Mouse (Mus musculus) heart, adult 2 months (tissue): ENCODE measurements at regions not wholly inside any gene's neighbourhood (a gene's known extent, or its start where the extent isn't known, plus 50 kb on each side); places are given as distances from the start of the nearest gene placed in this dataset.

ENCODE experiments used
- DNase-seq, 2 experiments: peaks; one replicate each; pipeline ENCODE4 v3.0.0; 2021
- H3K27ac ChIP-seq: fragments of 200-600 bp; 2 replicates; pipeline ENCODE4 v1.8.1; 2022
- H3K27me3 ChIP-seq: fragments of 200-500 bp; 2 replicates; pipeline ENCODE4 v1.6.1; 2012; ENCODE audit warnings: mild to moderate bottlenecking, low read length, inconsistent platforms, mixed read lengths; ENCODE audit not compliant: control insufficient read depth, insufficient read depth
- H3K36me3 ChIP-seq: fragments of 200-500 bp; 2 replicates; pipeline ENCODE4 v1.6.1; 2012; ENCODE audit warnings: low read length, inconsistent platforms; ENCODE audit not compliant: control insufficient read depth, insufficient read depth
- H3K4me1 ChIP-seq: fragments of 200-500 bp; 2 replicates; pipeline ENCODE4 v1.6.1; 2011; ENCODE audit warnings: low read length; ENCODE audit not compliant: control insufficient read depth, insufficient read depth
- H3K4me3 ChIP-seq: fragments of 200-600 bp; 2 replicates; pipeline ENCODE4 v1.8.1; 2022
- H3K79me2 ChIP-seq: fragments of 200-500 bp; replicated peaks from 2 replicates; pipeline ENCODE4 v1.6.1; 2012; ENCODE audit warnings: mild to moderate bottlenecking, inconsistent platforms, low read length, moderate library complexity, mixed read lengths; ENCODE audit not compliant: control insufficient read depth, insufficient read depth
- H3K9ac ChIP-seq: fragments of 200-500 bp; 2 replicates; pipeline ENCODE4 v1.6.1; 2012; ENCODE audit warnings: low read depth, mild to moderate bottlenecking, control low read depth, inconsistent platforms, low read length, mixed read lengths
- CTCF ChIP-seq: fragments of 200-600 bp; IDR thresholded peaks from 2 replicates; pipeline ENCODE4 v1.8.1; 2022; ENCODE audit warnings: antibody characterized with exemption, mild to moderate bottlenecking, moderate library complexity
- EP300 ChIP-seq: fragments of 200-500 bp; IDR thresholded peaks from 2 replicates; pipeline ENCODE4 v1.6.1; 2011; ENCODE audit warnings: low read depth, low read length, control low read depth; ENCODE audit not compliant: insufficient read depth
- POLR2A ChIP-seq: fragments of 200-500 bp; IDR thresholded peaks from 2 replicates; pipeline ENCODE4 v1.6.1; 2011; ENCODE audit warnings: mild to moderate bottlenecking, low read depth, low read length, control low read depth; ENCODE audit not compliant: insufficient read depth
- WGBS: fragments of 180-500 bp; shearing (Covaris S2); methylation state at CpG from one replicate; pipeline ENCODE4 v1.1.7; 2018; 5-methylcytosine and 5-hydroxymethylcytosine counted together
- intact Hi-C: fragments of 180-260 bp; cut with DNase I; formaldehyde crosslinking; loops from one replicate; pipeline ENCODE4 v1.15.1; 2025

DNA sequence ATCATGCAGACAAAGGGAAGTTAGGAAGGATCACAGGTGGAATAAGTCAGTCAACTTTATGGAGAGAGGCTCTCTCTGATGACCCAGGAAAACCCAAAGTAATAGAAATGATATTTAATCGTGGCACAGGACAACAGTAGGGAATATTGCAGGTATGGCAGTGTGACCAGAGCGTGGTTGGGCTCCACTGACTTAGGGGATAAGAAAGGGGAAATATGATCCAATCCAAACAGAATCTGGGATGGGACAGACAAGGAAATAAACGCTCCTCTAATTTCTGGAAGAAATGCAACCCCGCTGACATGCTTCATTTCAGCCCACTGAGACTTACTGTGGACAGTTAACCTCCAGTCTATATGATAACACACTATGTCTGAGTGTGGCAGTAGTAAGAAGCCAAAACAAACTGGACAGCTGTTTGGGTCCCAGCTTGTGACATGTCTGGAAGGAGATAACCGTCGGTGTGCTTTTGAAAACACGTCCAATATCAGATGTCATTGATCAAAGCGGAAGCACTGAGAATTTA is 400.0 kb downstream of the Rps24 start:
- no peaks in the 10 kb centered on the region for H3K27me3 ChIP-seq
- TF ChIP-seq CTCF = no peak
- TF ChIP-seq POLR2A = no peak
- TF ChIP-seq EP300 = no peak
- peak in 1 of 2 experiments; percentile 1 for DNase-seq
- intact Hi-C loops = no loop called here
- H3K36me3 ChIP-seq = no peaks in the 10 kb centered on the region
- no peak overlapping the region for H3K27ac ChIP-seq
- no peak overlapping the region for H3K4me3 ChIP-seq
- WGBS = 62% methylated on average over 8 of the region's 8 CpGs
- no peak overlapping the region for H3K9ac ChIP-seq
- H3K4me1 ChIP-seq = no peaks in the 10 kb centered on the region
- no peaks in the 10 kb centered on the region for H3K79me2 ChIP-seq

DNA sequence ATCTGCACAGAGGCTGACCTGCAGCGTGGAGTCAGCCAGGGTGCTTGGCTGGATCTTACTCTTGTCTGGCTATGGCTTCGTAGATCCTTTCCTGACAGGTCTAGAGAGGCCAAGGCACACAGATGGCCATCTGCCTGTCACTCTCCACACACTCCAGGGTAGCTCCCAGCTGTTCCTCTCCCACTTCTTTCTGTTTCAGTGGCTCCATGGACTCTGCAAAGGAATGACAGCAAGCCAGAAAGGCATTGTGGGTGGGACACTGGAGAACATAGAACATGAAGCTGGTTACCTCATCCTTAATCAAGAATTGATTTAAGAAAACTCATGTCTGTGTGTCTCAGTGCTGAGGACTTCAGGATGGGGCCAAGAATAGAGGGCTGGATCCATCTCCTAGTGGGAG is 403.9 kb downstream of the Rps24 start:
- no peaks in the 10 kb centered on the region for H3K79me2 ChIP-seq
- no peak overlapping the region for H3K9ac ChIP-seq
- no peaks in the 10 kb centered on the region for H3K27me3 ChIP-seq
- no peaks in the 10 kb centered on the region for H3K36me3 ChIP-seq
- no peak for TF ChIP-seq EP300
- no peak for TF ChIP-seq CTCF
- no peak for TF ChIP-seq POLR2A
- no peak for DNase-seq
- no peaks in the 10 kb centered on the region for H3K4me1 ChIP-seq
- intact Hi-C loops = no loop called here
- H3K4me3 ChIP-seq = no peak overlapping the region
- 86% methylated on average over 2 of the region's 2 CpGs for WGBS
- no peak overlapping the region for H3K27ac ChIP-seq

DNA sequence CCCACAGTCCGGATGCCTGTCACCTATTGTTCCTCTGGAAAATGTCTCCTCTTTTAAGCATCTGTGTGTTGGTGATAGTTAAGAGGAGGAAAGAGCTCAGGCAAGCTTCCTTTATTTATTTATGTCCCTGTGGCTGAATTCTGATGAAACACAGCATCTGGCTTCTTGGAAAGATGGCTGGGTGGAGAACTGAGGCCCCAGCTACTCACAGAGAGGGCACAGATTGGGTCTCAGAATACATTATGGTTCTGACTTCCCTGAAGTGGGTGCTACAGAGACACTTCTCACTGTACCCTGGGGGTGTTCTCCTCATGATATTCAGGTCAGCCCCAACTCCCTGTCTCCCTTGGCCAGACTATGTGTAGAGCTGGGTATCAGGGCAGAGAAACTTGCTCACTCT is 408.3 kb downstream of the Rps24 start:
- no peak for TF ChIP-seq CTCF
- TF ChIP-seq EP300 = no peak
- no peak for TF ChIP-seq POLR2A
- Histone ChIP-seq H3K9ac (no peak overlapping the region), H3K4me1 (no peaks in the 10 kb centered on the region), H3K79me2 (no peaks in the 10 kb centered on the region), H3K27me3 (no peaks in the 10 kb centered on the region), H3K27ac (no peak overlapping the region), H3K4me3 (no peak overlapping the region), H3K36me3 (no peaks in the 10 kb centered on the region)
- DNase-seq = no peak
- WGBS = 44% methylated on average over 1 of the region's 1 CpGs
- intact Hi-C loops = no loop called here

DNA sequence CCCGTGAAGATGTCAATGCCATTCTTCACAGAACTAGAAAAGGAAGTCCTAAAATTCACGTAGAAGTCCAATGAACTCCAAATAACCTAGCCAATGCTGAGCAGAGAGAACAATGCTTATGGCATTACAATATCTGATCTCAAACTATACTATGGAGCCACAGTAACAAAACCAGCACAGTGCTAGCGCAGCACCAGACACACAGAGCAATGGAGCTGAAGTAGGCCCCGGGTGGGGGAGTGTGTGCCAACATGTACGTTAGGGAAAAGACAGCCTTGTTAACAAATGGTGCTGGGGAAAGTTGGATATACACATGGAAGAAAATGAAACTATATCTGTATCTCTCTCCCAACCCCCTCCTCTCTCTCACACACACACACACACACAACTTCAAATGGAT is 409.8 kb downstream of the Rps24 start:
- Histone ChIP-seq H3K9ac (no peak overlapping the region), H3K27ac (no peak overlapping the region), H3K27me3 (no peaks in the 10 kb centered on the region), H3K4me3 (no peak overlapping the region), H3K4me1 (peaks cover 2% of the 10 kb centered on the region), H3K36me3 (no peaks in the 10 kb centered on the region), H3K79me2 (no peaks in the 10 kb centered on the region)
- TF ChIP-seq EP300 = no peak
- TF ChIP-seq POLR2A = no peak
- no peak for TF ChIP-seq CTCF
- intact Hi-C loops = no loop called here
- 92% methylated on average over 5 of the region's 5 CpGs for WGBS
- DNase-seq = no peak

DNA sequence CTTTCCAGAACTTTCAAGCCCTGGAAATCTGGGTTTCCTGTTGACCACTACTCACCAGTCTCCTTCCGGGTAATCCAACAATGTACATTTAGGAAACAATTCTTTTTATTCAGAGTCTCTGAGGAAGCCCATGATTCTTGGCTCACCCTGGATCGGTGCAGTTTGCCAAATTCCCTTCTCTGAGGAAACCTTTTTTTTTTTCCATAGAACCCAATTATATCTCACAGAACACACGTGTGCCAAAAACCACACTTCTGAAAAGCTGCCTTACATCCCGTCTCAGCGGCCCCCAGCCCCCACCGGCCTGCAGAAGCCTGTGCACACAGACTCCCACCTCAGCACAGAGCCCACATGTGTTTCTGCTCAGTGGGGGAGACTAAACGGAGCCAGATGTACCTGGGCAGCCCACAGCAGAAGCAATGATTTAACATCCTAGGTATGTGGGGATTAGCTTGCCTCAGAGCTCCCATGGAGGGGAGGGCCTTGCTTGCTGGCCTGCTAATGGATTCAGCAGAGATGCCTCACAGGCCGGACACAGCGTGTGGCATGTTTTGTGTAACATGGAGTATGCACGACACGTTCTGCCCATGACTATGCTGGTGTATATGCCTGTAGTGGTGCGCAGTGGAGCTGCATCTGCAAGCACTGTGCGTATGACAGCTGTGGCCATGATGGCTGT is 413.7 kb downstream of the Rps24 start:
- H3K4me3 ChIP-seq = no peak overlapping the region
- intact Hi-C loops = loop anchor here (5.0 to 10.0 kb wide), 5 partner anchors 118 to 664 kb away; partner anchors contain the start of gene Zmiz1
- TF ChIP-seq CTCF = no peak
- no peak for TF ChIP-seq EP300
- peaks cover 2% of the 10 kb centered on the region for H3K4me1 ChIP-seq
- no peaks in the 10 kb centered on the region for H3K79me2 ChIP-seq
- no peaks in the 10 kb centered on the region for H3K36me3 ChIP-seq
- H3K27ac ChIP-seq = peak overlapping the region; percentile 30
- WGBS = 47% methylated on average over 13 of the region's 13 CpGs
- DNase-seq = peak; percentile 16 to 22
- H3K9ac ChIP-seq = no peak overlapping the region
- H3K27me3 ChIP-seq = no peaks in the 10 kb centered on the region

DNA sequence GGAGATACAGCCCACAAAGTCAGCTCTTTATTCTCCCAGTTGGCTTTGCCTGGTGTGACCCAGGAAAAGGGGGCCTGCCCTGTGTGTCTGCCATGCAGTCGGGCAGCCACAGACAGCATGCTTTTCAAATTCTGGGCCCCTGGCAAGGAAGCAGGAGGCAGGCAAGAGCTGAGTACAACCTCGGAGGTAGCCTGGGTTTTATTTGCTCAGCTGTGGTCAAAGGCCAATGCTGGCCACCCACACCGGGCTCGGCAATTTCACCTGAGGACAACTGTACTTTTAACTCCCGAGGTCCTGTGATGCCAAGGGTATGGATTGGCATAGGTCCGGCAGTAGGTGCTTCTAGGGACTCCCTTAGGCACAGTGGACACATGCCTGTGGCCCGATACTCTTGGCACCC is 414.8 kb downstream of the Rps24 start:
- Histone ChIP-seq H3K4me1 (peaks cover 2% of the 10 kb centered on the region), H3K27me3 (no peaks in the 10 kb centered on the region), H3K79me2 (no peaks in the 10 kb centered on the region), H3K9ac (no peak overlapping the region), H3K4me3 (no peak overlapping the region), H3K36me3 (no peaks in the 10 kb centered on the region), H3K27ac (no peak overlapping the region)
- peak in 1 of 2 experiments; percentile 16 for DNase-seq
- 79% methylated on average over 7 of the region's 7 CpGs for WGBS
- TF ChIP-seq CTCF (no peak), POLR2A (no peak), EP300 (no peak)
- intact Hi-C loops = loop anchor here (5.0 to 10.0 kb wide), 5 partner anchors 119 to 663 kb away; partner anchors contain the start of gene Zmiz1
